In genomic region chr12:89255275-89255892, GRCm38 (mm10) we compare ENCODE assay signal across 22 mouse cellular contexts.
DNase-seq lines count a peak whose midpoint lies in the region; ATAC-seq lines count a peak whose summit lies in the region.
"Had no signal": no experiment of that assay in that cellular context is flagged by ENCODE, and none has a peak within 500 bp of the region (broad histone marks: within the 10 kb centered on the region; RNA-seq: fewer than 3 reads in every experiment).

No protein-coding gene starts in this region.

- no peaks in the 10 kb centered on the region for H3K9me3 ChIP-seq in hindbrain, embryonic 12.5 days (replicated peaks)
- no peaks in the 10 kb centered on the region for H3K9me3 ChIP-seq in hindbrain, embryonic 10.5 days
- no peaks in the 10 kb centered on the region for H3K9me3 ChIP-seq in hindbrain, embryonic 15.5 days
- H3K9me3 ChIP-seq: heart, embryonic 10.5 days; limb, embryonic 13.5 days; liver, embryonic 13.5 days had no signal

- no peak overlapping the region for H3K4me3 ChIP-seq in hindbrain, embryonic 12.5 days
- H3K4me3 ChIP-seq in hindbrain, embryonic 10.5 days: no peak overlapping the region
- no peak overlapping the region for H3K4me3 ChIP-seq in hindbrain, embryonic 15.5 days
- H3K4me3 ChIP-seq: forebrain, embryonic 10.5 days; heart, embryonic 10.5 days; limb, embryonic 13.5 days; liver, embryonic 13.5 days had no signal

- no peaks in the 10 kb centered on the region for H3K36me3 ChIP-seq in hindbrain, embryonic 12.5 days
- H3K36me3 ChIP-seq in hindbrain, embryonic 10.5 days: no peaks in the 10 kb centered on the region
- H3K36me3 ChIP-seq in hindbrain, embryonic 15.5 days: no peaks in the 10 kb centered on the region
- H3K36me3 ChIP-seq: forebrain, embryonic 10.5 days; heart, embryonic 10.5 days; limb, embryonic 13.5 days; liver, embryonic 13.5 days had no signal

- peak; percentile 5 for DNase-seq in embryo, embryonic 10 days (ENCODE audit: low spot score)
- no peak for DNase-seq in embryo, embryonic 11 days
- no peak for DNase-seq in hindbrain, embryonic 10.5 days (ENCODE audit: low spot score)
- peak; percentile 7 for DNase-seq in retina, embryonic 14.5 days (ENCODE audit: low spot score)
- DNase-seq in adrenal gland, postnatal 36 days: no peak
- no peak for DNase-seq in right cerebral cortex, postnatal 4 days
- DNase-seq: adrenal gland, postnatal 10 days; cerebellum, adult 18-20 months; kidney, adult 18-20 months; liver, embryonic 13.5 days; lung, embryonic 14.5 days; lung, postnatal 36 days; right cerebral cortex, adult 18-20 months; spleen, adult 18-20 months; thymus, postnatal 25 days had no signal

- 0 out of 2 replicates have a peak overlapping the region, but pooled peaks have one; percentile 17 for H3K27ac ChIP-seq in hindbrain, embryonic 12.5 days
- no peak overlapping the region for H3K27ac ChIP-seq in hindbrain, embryonic 10.5 days
- H3K27ac ChIP-seq in hindbrain, embryonic 15.5 days (replicated peaks): peak overlapping the region; percentile 31; the same call in 1 of the 2 replicates
- H3K27ac ChIP-seq: forebrain, embryonic 10.5 days; heart, embryonic 10.5 days; kidney, postnatal 0 days; limb, embryonic 13.5 days; liver, embryonic 13.5 days had no signal

- 60% methylated on average over 4 of the region's 4 CpGs for WGBS in hindbrain, embryonic 12.5 days
- WGBS in hindbrain, embryonic 10.5 days: 65% methylated on average over 4 of the region's 4 CpGs
- 53% methylated on average over 4 of the region's 4 CpGs for WGBS in hindbrain, embryonic 15.5 days

- H3K27me3 ChIP-seq in hindbrain, embryonic 12.5 days: no peaks in the 10 kb centered on the region
- no peaks in the 10 kb centered on the region for H3K27me3 ChIP-seq in hindbrain, embryonic 10.5 days (ENCODE audit: insufficient read depth, poor library complexity, severe bottlenecking)
- no peaks in the 10 kb centered on the region for H3K27me3 ChIP-seq in hindbrain, embryonic 15.5 days
- H3K27me3 ChIP-seq: limb, embryonic 13.5 days; liver, embryonic 13.5 days; Patski had no signal

- ATAC-seq in hindbrain, embryonic 12.5 days (ENCODE audit: low FRiP score): peak; percentile 52; the same call in 1 of the 2 replicates
- no peak for ATAC-seq in hindbrain, embryonic 15.5 days (ENCODE audit: low FRiP score, low read depth)
- ATAC-seq: Patski had no signal

- H3K4me1 ChIP-seq in hindbrain, embryonic 12.5 days: peaks cover 9% of the 10 kb centered on the region; the same call in 1 of the 2 replicates
- no peaks in the 10 kb centered on the region for H3K4me1 ChIP-seq in hindbrain, embryonic 10.5 days (replicated peaks)
- peaks cover 7% of the 10 kb centered on the region; the same call in 1 of the 2 replicates for H3K4me1 ChIP-seq in hindbrain, embryonic 15.5 days (replicated peaks)
- H3K4me1 ChIP-seq: heart, embryonic 10.5 days; limb, embryonic 13.5 days; liver, embryonic 13.5 days had no signal

- H3K4me2 ChIP-seq in hindbrain, embryonic 12.5 days (replicated peaks): no peak overlapping the region
- H3K4me2 ChIP-seq in hindbrain, embryonic 15.5 days: no peak overlapping the region
- H3K4me2 ChIP-seq: limb, embryonic 13.5 days; liver, embryonic 13.5 days; lung, embryonic 14.5 days had no signal

- H3K9ac ChIP-seq in hindbrain, embryonic 12.5 days: no peak overlapping the region
- H3K9ac ChIP-seq in hindbrain, embryonic 15.5 days: no peak overlapping the region
- H3K9ac ChIP-seq: limb, embryonic 13.5 days; liver, embryonic 13.5 days; lung, embryonic 14.5 days had no signal

Comparison
In these comparisons a context has a peak if more than half of its experiments do, and no peak if none do; other contexts are left out.
1. DNase-seq: peak in embryo, embryonic 10 days (single experiment) and retina, embryonic 14.5 days (single experiment); none in embryo, embryonic 11 days (single experiment), hindbrain, embryonic 10.5 days (single experiment), adrenal gland, postnatal 36 days (0 of 2) and right cerebral cortex, postnatal 4 days (single experiment).